Mouse (Mus musculus) CH12.LX (cell line): ENCODE measurements at regions not wholly inside any gene's neighbourhood (a gene's known extent, or its start where the extent isn't known, plus 50 kb on each side); places are given as distances from the start of the nearest gene placed in this dataset.

Source experiments
- CTCF ChIP-seq, 2 experiments: IDR thresholded peaks in 1 of 2; conservative IDR thresholded peaks in 1 of 2; 2 replicates each; pipeline ENCODE4 v1.5.1; 2011 to 2012; ENCODE audit warnings: low read depth in 2 of 2, low read length in 2 of 2, improper control_type of control experiment in 1 of 2, inconsistent platforms in 1 of 2, mild to moderate bottlenecking in 1 of 2, moderate library complexity in 1 of 2
- EP300 ChIP-seq: IDR thresholded peaks from 2 replicates; pipeline ENCODE4 v1.6.1; 2011; ENCODE audit warnings: low read length, improper control_type of control experiment
- ETS1 ChIP-seq: conservative IDR thresholded peaks from 2 replicates; pipeline ENCODE4 v1.6.1; 2012; ENCODE audit warnings: low read depth, mild to moderate bottlenecking, inconsistent platforms, low read length, improper control_type of control experiment, moderate library complexity
- MAX ChIP-seq: IDR thresholded peaks from 2 replicates; pipeline ENCODE4 v1.6.1; 2011; ENCODE audit warnings: low read length, improper control_type of control experiment
- POLR2A ChIP-seq: IDR thresholded peaks from 2 replicates; pipeline ENCODE4 v1.6.1; 2011; ENCODE audit warnings: low read depth, mild to moderate bottlenecking, improper control_type of control experiment, low read length
- POLR2AphosphoS2 ChIP-seq: IDR thresholded peaks from 2 replicates; pipeline ENCODE4 v1.6.1; 2011; ENCODE audit warnings: low read depth, low read length, improper control_type of control experiment
- USF1 ChIP-seq: IDR thresholded peaks from 2 replicates; pipeline ENCODE4 v1.6.1; 2014; ENCODE audit warnings: low read depth, mild to moderate bottlenecking, inconsistent platforms, low read length, improper control_type of control experiment

DNA sequence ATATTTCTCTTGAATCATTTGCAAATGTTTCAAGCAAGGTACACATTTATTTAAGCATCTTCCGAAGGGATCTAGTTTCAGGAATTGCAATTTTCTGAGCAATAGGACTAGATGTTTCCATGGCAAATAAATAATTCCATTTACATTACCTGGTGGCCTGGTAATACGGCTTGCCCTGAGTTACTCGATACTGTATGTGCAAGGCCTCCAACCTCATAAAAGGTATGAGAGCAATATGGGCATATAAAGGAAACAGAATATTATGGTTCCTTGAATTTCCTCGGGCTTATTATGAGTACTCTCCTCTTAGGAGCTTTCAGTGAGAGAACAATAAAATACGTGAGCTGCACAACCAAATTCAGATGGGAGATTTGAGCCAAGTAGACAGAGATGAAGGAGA, 81.4 kb upstream of the Gm9972 start:
- no peak for TF ChIP-seq CTCF (conservative IDR thresholded peaks at IDR 0.05 in 1 of 2, IDR thresholded peaks at IDR 0.05 in 1 of 2; ENCODE audit: low read depth in 2 of 2, low read length in 2 of 2)
- no peak for TF ChIP-seq EP300
- TF ChIP-seq MAX, result no peak
- no peak for TF ChIP-seq ETS1
- TF ChIP-seq POLR2A, result no peak
- no peak for TF ChIP-seq USF1
- no peak for TF ChIP-seq POLR2AphosphoS2
